Mouse (Mus musculus): ENCODE measurements around the gene Diexf. TPM values are rescaled to one million over a fixed set of nuclear protein-coding genes. Genes with fewer than 3 reads are reported as not detected.

The Diexf gene
- polyA plus RNA-seq, 1 experiment from 2014 or later, result 1.9 TPM

DNA sequence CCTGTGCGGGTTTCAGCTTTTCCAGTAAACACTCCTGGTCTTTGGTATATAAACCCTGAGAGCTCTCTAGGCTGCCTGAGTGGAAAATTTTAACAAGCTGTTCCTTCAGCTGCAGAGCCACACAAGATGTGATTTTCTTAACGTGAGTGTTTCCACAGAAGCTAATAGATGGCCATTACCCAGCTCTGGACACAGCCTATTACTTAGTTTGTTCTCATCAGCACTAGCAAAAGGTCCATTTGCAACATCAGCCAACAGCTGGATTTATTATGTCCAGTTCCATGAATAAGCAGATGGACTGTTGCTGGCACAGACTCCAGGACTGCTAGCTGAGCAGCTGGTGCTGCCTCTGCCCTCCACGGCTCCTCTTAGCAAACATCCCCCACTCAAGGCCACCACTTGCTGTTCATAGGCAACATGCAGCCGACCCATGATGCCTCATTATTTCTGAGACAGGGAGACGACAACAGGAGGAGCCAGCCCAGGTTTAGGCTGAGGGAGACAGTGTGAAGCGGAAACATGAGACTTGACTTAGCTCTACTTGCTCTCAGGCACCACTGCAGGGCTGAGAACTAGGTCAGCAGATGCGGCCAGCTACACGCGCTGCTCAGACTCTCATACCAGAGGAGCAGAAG, 43.1 kb downstream of the Diexf start:
- H3K4me1 ChIP-seq (ENCODE audit: insufficient read depth), result no peaks in the 10 kb centered on the region
- no peaks in the 10 kb centered on the region for H3K9me3 ChIP-seq (ENCODE audit: low read length)
- H3K27me3 ChIP-seq (ENCODE audit: insufficient read depth, low read length), result no peaks in the 10 kb centered on the region
- no peak overlapping the region for H3K4me3 ChIP-seq (ENCODE audit: low read depth, low read length)
- WGBS (ENCODE audit: insufficient replicate concordance), result 64% methylated on average over 9 of the region's 9 CpGs
- no peak overlapping the region for H3K9ac ChIP-seq (replicated peaks)
- H3K27ac ChIP-seq (ENCODE audit: low read depth), result no peak overlapping the region
- no peak for TF ChIP-seq CTCF (IDR thresholded peaks at IDR 0.05; ENCODE audit: low read depth)
- no peak for TF ChIP-seq EP300 (IDR thresholded peaks at IDR 0.05; ENCODE audit: low read depth)
- ATAC-seq, result no peak
- no peak for DNase-seq
- no peaks in the 10 kb centered on the region for H3K36me3 ChIP-seq (replicated peaks; ENCODE audit: insufficient read depth, low read length)
- H3K4me2 ChIP-seq (ENCODE audit: low read depth, low read length), result no peak overlapping the region

DNA sequence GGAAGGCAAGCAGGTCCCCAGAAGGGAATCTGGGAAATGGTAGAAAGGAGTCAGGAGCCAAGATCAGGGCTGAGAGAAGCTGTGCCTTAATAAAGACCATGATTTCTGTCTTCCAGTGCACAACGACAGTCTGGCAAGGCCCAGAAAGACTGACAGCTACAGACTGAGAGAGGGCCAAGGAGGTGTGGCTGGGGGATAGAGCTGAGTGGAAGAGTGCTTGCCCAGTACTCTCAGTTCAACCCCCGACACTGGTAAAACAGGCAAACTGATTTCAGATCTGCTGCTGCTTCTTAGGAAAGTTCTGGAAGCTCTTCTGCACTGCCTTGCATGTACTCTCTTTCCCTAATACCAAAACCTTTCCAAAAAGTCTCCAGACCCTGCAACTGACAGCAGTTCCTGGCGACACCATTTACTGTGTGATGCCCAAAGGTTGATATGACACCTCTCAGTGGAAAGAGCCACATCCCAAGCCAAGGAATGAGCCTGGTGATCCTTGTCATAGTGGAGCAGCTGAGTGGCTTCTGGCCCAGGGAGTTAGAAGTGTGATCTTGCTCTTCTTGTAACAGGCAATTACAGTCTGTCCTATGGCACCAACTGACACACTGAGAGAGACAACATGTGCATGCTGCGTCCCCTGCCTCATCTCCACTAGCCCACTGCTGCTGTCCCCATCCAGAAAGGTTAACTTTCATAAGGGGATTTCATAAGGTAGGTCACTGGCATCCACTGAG, 43.8 kb downstream of the Diexf start:
- Histone ChIP-seq H3K4me2 (ENCODE audit: low read depth, low read length) (no peak overlapping the region), H3K27ac (ENCODE audit: low read depth) (no peak overlapping the region), H3K4me3 (ENCODE audit: low read depth, low read length) (no peak overlapping the region), H3K27me3 (ENCODE audit: insufficient read depth, low read length) (no peaks in the 10 kb centered on the region), H3K4me1 (ENCODE audit: insufficient read depth) (no peaks in the 10 kb centered on the region), H3K9me3 (ENCODE audit: low read length) (no peaks in the 10 kb centered on the region), H3K9ac (replicated peaks) (no peak overlapping the region), H3K36me3 (replicated peaks; ENCODE audit: insufficient read depth, low read length) (no peaks in the 10 kb centered on the region)
- ATAC-seq (no peak), DNase-seq (no peak)
- WGBS (ENCODE audit: insufficient replicate concordance), result 73% methylated on average over 4 of the region's 4 CpGs
- TF ChIP-seq CTCF (IDR thresholded peaks at IDR 0.05; ENCODE audit: low read depth) (no peak), EP300 (IDR thresholded peaks at IDR 0.05; ENCODE audit: low read depth) (no peak)

DNA sequence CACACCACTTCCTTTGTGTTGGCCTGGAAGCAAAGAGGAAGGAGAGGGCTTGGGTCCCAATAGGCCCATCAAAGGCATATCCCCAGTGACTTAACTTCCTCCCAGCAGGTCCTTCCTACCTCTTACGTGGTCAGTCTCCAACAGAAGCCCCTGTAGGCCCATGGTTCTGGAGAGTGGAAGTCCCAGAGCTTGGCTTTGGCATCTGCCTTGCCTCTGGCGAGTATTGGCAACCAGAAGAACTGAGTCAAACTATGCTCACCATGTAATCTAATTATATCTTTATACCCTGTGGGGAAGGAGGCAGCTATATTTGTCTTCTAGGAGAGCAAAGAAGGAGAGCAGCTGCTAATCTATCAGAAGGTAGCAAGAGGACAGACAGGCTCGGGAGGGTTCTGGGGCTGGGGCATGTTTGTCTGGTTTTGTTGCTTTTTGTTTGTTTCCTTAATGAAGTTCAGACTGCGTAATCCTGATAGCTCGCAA, 44.5 kb downstream of the Diexf start:
- no peak overlapping the region for H3K27ac ChIP-seq (ENCODE audit: low read depth)
- H3K4me2 ChIP-seq (ENCODE audit: low read depth, low read length), result no peak overlapping the region
- WGBS (ENCODE audit: insufficient replicate concordance), result 63% methylated on average over 5 of the region's 5 CpGs
- no peaks in the 10 kb centered on the region for H3K36me3 ChIP-seq (replicated peaks; ENCODE audit: insufficient read depth, low read length)
- no peaks in the 10 kb centered on the region for H3K4me1 ChIP-seq (ENCODE audit: insufficient read depth)
- H3K9me3 ChIP-seq (ENCODE audit: low read length), result no peaks in the 10 kb centered on the region
- no peaks in the 10 kb centered on the region for H3K27me3 ChIP-seq (ENCODE audit: insufficient read depth, low read length)
- TF ChIP-seq CTCF (IDR thresholded peaks at IDR 0.05; ENCODE audit: low read depth) (no peak), EP300 (IDR thresholded peaks at IDR 0.05; ENCODE audit: low read depth) (no peak)
- no peak overlapping the region for H3K9ac ChIP-seq (replicated peaks)
- ATAC-seq, result no peak
- DNase-seq, result no peak
- H3K4me3 ChIP-seq (ENCODE audit: low read depth, low read length), result no peak overlapping the region

DNA sequence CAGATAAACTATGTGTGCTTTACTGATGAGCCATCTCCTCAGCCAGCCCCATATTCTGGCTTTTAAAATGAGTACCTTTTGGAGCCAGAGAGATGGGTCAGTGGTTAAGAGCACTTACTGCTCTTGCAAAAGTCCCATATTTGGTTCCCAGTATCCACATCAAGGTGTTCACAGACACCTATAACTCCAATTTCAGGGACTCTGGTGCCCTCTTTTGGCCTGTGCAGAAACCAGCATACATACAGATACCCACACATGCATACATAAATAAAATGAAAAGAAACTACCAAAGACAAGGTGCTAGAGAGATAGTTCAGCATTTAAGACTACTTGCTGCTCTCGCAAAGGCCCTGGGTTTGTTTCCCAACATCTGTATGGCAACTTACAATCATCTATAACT, 46.1 kb downstream of the Diexf start:
- 91% methylated on average over 1 of the region's 1 CpGs for WGBS (ENCODE audit: insufficient replicate concordance)
- Histone ChIP-seq H3K27me3 (ENCODE audit: insufficient read depth, low read length) (no peaks in the 10 kb centered on the region), H3K4me3 (ENCODE audit: low read depth, low read length) (no peak overlapping the region), H3K9me3 (ENCODE audit: low read length) (no peaks in the 10 kb centered on the region), H3K27ac (ENCODE audit: low read depth) (no peak overlapping the region), H3K36me3 (replicated peaks; ENCODE audit: insufficient read depth, low read length) (no peaks in the 10 kb centered on the region), H3K9ac (replicated peaks) (no peak overlapping the region), H3K4me1 (ENCODE audit: insufficient read depth) (no peaks in the 10 kb centered on the region), H3K4me2 (ENCODE audit: low read depth, low read length) (no peak overlapping the region)
- TF ChIP-seq EP300 (IDR thresholded peaks at IDR 0.05; ENCODE audit: low read depth), result no peak
- peak; percentile 46 for TF ChIP-seq CTCF (IDR thresholded peaks at IDR 0.05; ENCODE audit: low read depth)
- ATAC-seq (no peak), DNase-seq (no peak)

DNA sequence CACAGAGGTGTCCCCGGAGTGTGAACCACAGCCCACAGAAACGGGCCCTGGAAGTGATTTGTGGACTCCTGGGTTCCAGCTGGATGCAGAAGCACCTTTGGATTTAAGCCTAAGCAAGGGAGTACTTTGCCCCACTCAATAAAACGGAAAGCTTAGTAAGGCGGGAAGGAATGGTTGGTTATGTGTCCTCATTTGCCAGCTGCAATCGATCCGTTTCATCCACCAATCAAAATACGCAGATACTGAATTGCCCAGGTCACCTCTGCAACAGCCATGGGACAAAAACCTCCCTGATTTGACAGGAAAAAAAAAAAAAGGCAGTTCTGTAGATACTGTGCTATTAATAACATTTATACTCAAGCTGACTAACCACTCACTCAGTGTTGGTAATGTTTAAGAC, 47.0 kb downstream of the Diexf start:
- TF ChIP-seq CTCF (IDR thresholded peaks at IDR 0.05; ENCODE audit: low read depth), result no peak
- no peak for TF ChIP-seq EP300 (IDR thresholded peaks at IDR 0.05; ENCODE audit: low read depth)
- Histone ChIP-seq H3K9ac (replicated peaks) (no peak overlapping the region), H3K36me3 (replicated peaks; ENCODE audit: insufficient read depth, low read length) (no peaks in the 10 kb centered on the region), H3K27ac (ENCODE audit: low read depth) (no peak overlapping the region), H3K27me3 (ENCODE audit: insufficient read depth, low read length) (no peaks in the 10 kb centered on the region), H3K4me2 (ENCODE audit: low read depth, low read length) (no peak overlapping the region), H3K9me3 (ENCODE audit: low read length) (no peaks in the 10 kb centered on the region), H3K4me1 (ENCODE audit: insufficient read depth) (no peaks in the 10 kb centered on the region), H3K4me3 (ENCODE audit: low read depth, low read length) (no peak overlapping the region)
- DNase-seq (no peak), ATAC-seq (peak; percentile 27; the same call in 1 of the 2 replicates)
- 73% methylated on average over 7 of the region's 7 CpGs for WGBS (ENCODE audit: insufficient replicate concordance)

DNA sequence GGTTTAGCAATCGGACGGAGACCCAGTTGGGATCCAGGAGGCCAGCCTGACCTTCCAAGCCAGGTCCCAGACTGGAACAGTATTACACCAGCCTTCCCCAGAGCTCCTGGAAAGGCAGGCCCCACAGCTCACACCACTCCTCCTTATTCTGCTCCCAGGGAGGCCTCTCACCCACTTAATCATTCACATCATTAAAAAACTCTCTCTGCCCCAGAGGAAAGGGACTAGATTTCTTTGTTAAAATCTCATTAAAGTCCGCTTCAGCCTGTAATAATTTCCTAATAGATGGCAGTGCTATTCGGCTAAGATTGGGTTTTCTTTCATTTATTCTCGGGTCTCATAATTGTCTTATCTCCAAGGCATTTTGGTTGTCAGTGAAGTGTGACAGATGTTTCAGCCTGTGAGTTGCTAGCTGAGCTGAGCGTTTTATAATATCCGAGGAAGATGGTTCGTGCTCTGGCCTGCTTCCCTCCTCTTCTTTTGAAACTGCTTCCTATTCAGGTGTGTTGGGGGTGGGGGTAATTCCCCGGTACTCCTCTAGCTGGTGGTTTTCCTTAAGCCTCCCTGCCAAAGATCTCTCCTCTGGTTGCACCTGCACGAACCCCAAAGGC, 47.7 kb downstream of the Diexf start:
- Histone ChIP-seq H3K9me3 (ENCODE audit: low read length) (no peaks in the 10 kb centered on the region), H3K4me3 (ENCODE audit: low read depth, low read length) (no peak overlapping the region), H3K9ac (replicated peaks) (no peak overlapping the region), H3K27me3 (ENCODE audit: insufficient read depth, low read length) (no peaks in the 10 kb centered on the region), H3K4me1 (ENCODE audit: insufficient read depth) (no peaks in the 10 kb centered on the region), H3K36me3 (replicated peaks; ENCODE audit: insufficient read depth, low read length) (no peaks in the 10 kb centered on the region), H3K27ac (ENCODE audit: low read depth) (no peak overlapping the region), H3K4me2 (ENCODE audit: low read depth, low read length) (no peak overlapping the region)
- WGBS (ENCODE audit: insufficient replicate concordance), result 63% methylated on average over 10 of the region's 10 CpGs
- no peak for DNase-seq
- ATAC-seq, result no peak
- TF ChIP-seq CTCF (IDR thresholded peaks at IDR 0.05; ENCODE audit: low read depth) (no peak), EP300 (IDR thresholded peaks at IDR 0.05; ENCODE audit: low read depth) (no peak)

All from liver, postnatal 0 days (tissue).